Mouse (Mus musculus): ENCODE data around the gene Asic2. TPM values are rescaled to one million over a fixed set of nuclear protein-coding genes. Genes with fewer than 3 reads are reported as not detected.

The Asic2 gene
- polyA plus RNA-seq, 1 experiment: 24.0 TPM

- peak; percentile 94 for DNase-seq (ENCODE audit: low read depth)
- TF ChIP-seq POLR2A (IDR thresholded peaks at IDR 0.05; ENCODE audit: borderline replicate concordance, extremely low read depth, insufficient read depth, insufficient read length, poor library complexity, severe bottlenecking) (no peak), CTCF (IDR thresholded peaks at IDR 0.05; ENCODE audit: borderline replicate concordance, extremely low read depth, insufficient read depth, insufficient read length) (peak; percentile 79; the same call in 1 of the 2 replicates)
Observed at GRCm38 (mm10) chr11:81634360-81635350, 333.6 kb downstream of the Asic2 start.

DNA sequence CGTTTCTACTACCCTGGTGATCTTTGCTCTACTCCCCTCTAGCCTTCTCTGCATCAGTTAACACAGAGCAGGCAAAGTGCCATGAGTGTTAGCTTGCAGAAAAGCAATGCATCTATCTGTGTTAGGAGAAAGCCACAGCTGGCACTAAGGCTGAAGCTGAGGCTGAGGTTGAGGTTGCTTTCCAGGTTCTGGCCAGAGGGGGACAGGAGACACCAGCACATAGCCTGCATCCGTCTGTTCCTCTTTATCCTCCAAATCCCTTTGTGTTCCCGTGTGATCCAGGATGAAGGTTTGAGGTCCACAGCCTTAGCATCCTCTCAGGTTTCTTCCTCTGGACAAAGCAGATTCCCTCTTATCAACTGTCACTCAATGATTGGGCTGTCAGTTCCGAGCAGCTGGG, 343.1 kb downstream of the Asic2 start:
- TF ChIP-seq CTCF (IDR thresholded peaks at IDR 0.05; ENCODE audit: borderline replicate concordance, extremely low read depth, insufficient read depth, insufficient read length): no peak
- DNase-seq (ENCODE audit: low read depth): no peak

- no peak for DNase-seq (ENCODE audit: low read depth)
- TF ChIP-seq POLR2A (IDR thresholded peaks at IDR 0.05; ENCODE audit: borderline replicate concordance, extremely low read depth, insufficient read depth, insufficient read length, poor library complexity, severe bottlenecking) (no peak), CTCF (IDR thresholded peaks at IDR 0.05; ENCODE audit: borderline replicate concordance, extremely low read depth, insufficient read depth, insufficient read length) (no peak)
Observed at GRCm38 (mm10) chr11:81620516-81620915, 347.7 kb downstream of the Asic2 start.

DNA sequence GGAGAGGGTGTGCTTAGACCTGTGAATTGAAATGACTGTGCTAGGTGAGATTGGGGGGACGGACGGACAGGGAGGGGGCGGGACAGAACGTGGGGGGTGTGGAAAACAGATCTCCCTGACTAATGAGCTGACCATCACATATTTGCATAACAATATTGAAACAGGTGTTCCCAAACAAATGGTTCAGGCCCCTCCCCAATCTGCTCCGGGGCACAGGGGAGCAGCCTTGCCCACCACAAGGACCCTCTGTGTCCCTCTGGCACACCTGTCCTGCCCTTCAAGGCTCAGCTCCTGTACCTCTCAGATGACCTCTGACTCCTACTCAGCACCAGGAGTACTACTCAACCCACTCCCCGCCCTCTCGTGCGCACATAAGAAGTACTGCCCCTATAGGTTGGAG, 351.8 kb downstream of the Asic2 start:
- no peak for DNase-seq (ENCODE audit: low read depth)
- TF ChIP-seq POLR2A (IDR thresholded peaks at IDR 0.05; ENCODE audit: borderline replicate concordance, extremely low read depth, insufficient read depth, insufficient read length, poor library complexity, severe bottlenecking): no peak
- no peak for TF ChIP-seq CTCF (IDR thresholded peaks at IDR 0.05; ENCODE audit: borderline replicate concordance, extremely low read depth, insufficient read depth, insufficient read length)

DNA sequence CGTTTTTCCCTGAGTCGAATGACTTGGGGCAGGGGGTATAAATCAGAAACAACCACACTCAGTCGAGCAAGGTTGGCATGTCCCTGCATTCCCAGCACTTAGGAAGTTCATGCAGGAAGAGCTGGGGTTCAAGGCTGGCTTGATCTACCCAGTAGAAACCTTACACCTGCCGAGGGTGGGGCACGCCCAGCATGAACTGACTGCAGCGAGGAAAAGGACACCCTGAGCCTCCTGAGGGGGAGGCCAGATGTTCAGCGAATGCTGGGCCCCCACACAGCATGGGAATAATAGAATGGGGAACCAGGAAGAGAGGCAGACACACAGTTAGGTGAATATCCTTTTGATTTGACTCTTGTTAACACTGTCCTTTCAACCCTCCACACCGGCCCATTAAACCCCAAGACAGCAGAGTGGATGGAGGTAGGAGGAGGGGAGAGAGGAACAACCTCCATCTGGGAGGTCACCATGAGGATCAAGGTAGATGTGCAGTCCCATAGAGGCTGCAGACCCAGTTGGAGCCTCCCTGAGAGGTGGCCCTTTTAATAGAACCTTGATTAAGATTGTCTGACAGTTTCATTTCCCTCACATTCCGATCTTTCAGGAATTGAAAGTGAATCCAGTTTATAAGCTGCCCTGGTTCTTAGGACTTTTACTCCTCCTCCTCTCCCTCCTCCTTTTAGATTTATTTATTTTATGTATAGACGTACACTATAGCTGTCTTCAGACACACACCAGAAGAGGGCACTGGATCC, 354.2 kb downstream of the Asic2 start:
- TF ChIP-seq POLR2A (IDR thresholded peaks at IDR 0.05; ENCODE audit: borderline replicate concordance, extremely low read depth, insufficient read depth, insufficient read length, poor library complexity, severe bottlenecking) (no peak), CTCF (IDR thresholded peaks at IDR 0.05; ENCODE audit: borderline replicate concordance, extremely low read depth, insufficient read depth, insufficient read length) (no peak)
- DNase-seq (ENCODE audit: low read depth): no peak

- TF ChIP-seq POLR2A (IDR thresholded peaks at IDR 0.05; ENCODE audit: borderline replicate concordance, extremely low read depth, insufficient read depth, insufficient read length, poor library complexity, severe bottlenecking) (no peak), CTCF (IDR thresholded peaks at IDR 0.05; ENCODE audit: borderline replicate concordance, extremely low read depth, insufficient read depth, insufficient read length) (peak; percentile 89)
- DNase-seq (ENCODE audit: low read depth): peak; percentile 98
Observed at GRCm38 (mm10) chr11:81612798-81613540, 355.3 kb downstream of the Asic2 start.

DNA sequence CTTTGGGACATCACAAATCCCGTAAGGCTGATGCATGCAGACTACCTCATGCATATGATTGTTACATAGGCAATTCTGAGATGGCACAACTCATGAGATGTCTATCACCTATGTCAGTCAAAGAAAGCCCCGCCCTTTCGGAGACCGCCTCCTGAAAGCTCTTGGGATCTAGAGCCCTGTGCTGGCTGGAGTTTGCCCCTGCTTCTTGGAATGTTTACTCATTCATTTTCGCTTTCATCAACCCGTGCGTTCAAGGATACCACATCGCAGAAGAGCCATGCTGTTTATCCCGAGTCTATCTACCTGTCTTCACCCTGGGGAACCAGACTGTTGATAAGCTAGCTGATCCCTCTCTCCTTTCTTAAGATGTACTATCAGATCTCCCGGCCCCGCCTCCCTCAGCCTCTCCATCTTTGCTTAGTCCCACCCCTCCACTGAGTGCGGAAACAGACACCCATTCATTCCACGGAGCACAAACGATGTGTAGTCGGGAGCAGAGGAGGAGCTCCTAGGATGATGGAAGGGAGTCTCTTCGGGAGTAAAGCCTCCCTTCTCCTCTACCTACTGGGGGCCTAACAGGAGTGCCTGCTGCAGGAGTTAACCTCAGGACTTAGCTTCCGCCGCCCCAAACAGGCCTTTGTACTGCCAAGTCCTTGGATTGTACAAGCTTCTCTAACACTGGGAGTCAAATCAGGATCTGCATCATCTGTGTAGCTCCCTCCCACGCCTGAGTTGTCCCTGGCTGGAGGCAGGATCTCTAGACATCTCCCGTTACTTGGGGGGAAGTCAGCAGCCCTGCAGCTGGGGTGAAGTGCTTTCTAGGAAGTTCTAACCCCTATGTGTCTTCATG, 356.1 kb downstream of the Asic2 start:
- TF ChIP-seq POLR2A (IDR thresholded peaks at IDR 0.05; ENCODE audit: borderline replicate concordance, extremely low read depth, insufficient read depth, insufficient read length, poor library complexity, severe bottlenecking) (peak; percentile 28; the same call in 1 of the 2 replicates), CTCF (IDR thresholded peaks at IDR 0.05; ENCODE audit: borderline replicate concordance, extremely low read depth, insufficient read depth, insufficient read length) (no peak)
- peak; percentile 91 for DNase-seq (ENCODE audit: low read depth)

DNA sequence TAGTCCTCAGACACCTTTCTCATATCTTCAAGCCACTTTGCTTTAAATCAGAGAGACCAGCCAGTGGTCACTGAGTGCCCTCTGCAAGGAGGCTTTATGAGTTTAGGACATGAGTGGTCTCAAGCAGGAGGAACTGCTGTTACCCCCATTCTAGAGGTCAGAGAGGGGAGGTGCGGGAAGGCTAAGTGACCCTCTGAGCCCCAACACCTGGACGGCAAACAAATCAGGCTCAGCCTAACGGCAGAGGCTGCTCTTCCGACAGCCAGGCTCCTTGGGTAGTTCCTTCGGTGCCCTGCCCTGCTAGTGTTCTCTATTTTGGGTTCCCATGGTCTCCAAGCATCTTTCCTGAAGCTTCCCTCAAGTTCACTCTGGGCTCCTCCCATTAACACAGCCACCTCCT, 357.8 kb downstream of the Asic2 start:
- no peak for TF ChIP-seq POLR2A (IDR thresholded peaks at IDR 0.05; ENCODE audit: borderline replicate concordance, extremely low read depth, insufficient read depth, insufficient read length, poor library complexity, severe bottlenecking)
- TF ChIP-seq CTCF (IDR thresholded peaks at IDR 0.05; ENCODE audit: borderline replicate concordance, extremely low read depth, insufficient read depth, insufficient read length): no peak
- DNase-seq (ENCODE audit: low read depth): no peak

DNA sequence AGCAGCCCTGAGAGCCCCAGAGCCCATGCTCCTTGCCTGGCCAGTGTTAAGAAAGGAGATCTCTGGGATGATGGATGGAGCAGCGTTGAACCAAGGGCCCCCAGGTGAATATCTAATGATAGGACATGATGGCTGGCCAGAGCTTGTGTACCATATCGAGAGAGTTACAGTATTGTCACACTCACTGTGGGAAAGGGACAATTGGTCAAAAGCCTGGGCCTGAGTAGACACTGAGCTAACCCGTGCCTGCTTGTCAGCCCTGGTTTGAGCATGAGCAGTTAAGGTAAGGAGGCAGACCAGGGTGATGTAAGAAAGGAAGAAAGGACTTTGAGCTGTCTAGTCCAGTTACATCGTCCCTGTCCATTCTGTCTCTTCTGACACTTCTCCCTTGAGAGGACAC, 365.3 kb downstream of the Asic2 start:
- TF ChIP-seq CTCF (IDR thresholded peaks at IDR 0.05; ENCODE audit: borderline replicate concordance, extremely low read depth, insufficient read depth, insufficient read length) (no peak), POLR2A (IDR thresholded peaks at IDR 0.05; ENCODE audit: borderline replicate concordance, extremely low read depth, insufficient read depth, insufficient read length, poor library complexity, severe bottlenecking) (no peak)
- DNase-seq (ENCODE audit: low read depth): no peak

DNA sequence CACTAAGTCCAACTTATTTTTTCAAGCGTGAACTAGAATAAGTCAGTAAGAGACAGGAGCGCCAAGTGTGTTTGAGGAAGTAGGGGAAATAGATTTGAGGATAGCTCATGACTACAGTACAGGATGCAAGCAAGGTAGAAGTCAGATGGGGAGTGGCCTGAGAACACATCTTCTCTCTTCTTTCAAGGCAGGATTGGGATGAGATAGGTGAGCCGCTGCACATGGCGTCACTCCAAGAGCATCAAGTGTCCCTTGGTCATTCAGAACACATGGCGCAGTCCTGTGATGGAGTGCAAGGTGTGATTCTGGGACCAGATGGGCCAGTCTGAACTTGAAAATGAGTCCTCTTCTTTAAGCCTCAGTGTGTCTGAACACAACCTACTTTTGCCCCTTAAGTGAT, 366.5 kb downstream of the Asic2 start:
- TF ChIP-seq CTCF (IDR thresholded peaks at IDR 0.05; ENCODE audit: borderline replicate concordance, extremely low read depth, insufficient read depth, insufficient read length) (no peak), POLR2A (IDR thresholded peaks at IDR 0.05; ENCODE audit: borderline replicate concordance, extremely low read depth, insufficient read depth, insufficient read length, poor library complexity, severe bottlenecking) (no peak)
- no peak for DNase-seq (ENCODE audit: low read depth)

All from brain, embryonic 14.5 days (tissue).